Mouse (Mus musculus): ENCODE results near the gene C2cd2l.
"Not testable (repeated sequence)": the region's sequence is repeated elsewhere in the genome, so short reads cannot be mapped to it uniquely, and the experiment has no call there.

C2cd2l gene

DNA sequence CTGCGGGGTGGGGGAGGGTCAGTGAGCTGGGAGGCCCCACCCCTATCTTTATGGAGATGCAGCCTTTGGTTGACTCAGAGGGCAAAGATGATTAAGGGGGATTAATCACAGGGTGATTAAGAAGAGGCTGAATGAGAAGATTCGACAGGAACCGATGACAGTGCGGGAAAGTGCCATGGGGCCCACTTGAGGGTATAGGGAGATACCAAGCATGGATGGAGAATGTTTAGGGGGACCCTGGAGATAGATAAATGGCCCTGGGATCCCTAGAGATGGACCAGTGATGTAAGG is 5.9 kb downstream of the C2cd2l start:
- DNase-seq (ENCODE audit: low spot score in 2 of 2), result no peak

DNA sequence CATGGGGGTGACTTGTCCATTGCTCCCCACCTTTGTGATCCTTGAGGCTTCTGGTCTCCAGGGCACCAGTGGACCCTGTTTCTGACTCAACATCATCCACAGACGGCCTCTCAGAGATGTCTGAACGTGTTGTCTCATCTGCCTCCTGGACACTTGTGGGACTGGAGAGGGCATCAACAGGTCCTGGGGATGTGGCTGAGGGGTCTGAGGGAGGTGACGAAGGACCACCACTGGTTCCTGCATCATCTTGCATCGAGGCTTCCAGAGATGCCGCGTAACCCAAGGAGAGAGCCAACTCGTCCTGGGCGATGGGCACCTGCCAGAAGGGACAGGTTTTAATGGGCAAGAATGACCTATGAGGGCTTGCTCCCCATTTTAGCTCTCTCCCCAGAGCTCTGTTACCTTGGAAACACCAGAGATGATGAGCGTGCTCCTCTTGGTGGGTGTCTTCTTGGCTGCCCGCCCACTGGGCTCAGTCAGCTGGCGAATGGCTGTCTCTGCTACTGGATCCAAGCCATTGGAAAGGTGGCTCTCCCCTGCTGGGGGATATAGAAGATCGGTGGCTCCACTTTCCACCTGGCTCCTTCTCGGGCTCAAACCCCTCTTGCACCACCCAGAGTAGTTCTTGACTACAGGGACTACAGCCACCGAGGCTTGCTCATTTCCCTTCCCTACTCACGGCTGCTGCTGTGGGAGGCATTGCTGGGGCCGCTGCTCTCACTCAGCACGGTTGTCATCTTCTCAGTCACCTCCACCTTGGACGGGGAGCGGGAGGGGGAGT is 6.4 kb downstream of the C2cd2l start:
- no peak for DNase-seq (ENCODE audit: low spot score in 2 of 2)

DNA sequence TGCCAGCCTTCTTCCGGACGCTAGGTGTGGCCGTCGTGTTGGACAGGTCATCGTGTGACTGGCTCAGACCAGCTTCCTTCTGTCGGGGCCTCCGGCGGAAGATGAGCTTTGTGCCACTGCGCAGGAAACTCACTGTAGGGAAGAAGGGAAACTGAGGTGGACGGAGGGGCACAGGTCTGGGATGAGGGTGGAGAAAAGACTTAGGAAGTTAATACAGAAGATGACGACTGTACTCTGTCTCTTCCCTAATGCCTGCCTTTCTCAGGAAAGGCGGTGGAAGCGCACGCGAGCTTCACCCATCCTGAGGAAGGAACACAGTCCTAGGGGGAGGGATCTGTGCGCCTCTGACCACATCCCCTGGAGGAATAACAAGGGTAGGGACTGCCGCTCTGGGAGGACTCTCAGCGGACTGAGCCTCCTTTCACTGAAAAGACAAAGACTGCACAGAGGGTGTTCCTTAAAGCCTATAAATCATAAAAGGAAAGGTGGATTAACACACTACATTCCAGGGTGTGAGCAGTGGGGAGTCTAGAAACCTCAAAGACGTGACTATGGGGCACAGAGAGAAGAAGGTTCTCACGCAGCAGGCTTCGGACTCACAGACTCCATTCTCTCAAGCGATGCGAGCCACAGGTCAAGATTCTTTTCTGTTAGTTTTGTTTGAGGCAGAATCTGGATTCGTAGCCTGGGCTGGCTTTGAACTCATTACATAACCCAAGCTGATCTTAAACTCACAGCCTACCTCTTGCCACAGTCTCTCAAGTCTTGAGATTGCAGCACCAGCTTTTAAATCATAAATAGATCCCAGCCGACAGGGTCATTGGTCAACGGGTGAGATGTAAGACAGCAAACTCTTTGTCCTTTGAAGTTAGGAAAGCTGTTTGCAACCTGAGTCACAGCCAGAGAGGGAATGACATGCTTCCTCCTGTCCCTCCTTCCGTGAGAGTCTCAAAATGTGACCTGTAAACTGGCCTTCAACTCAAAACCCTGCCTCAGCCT is 8.7 kb downstream of the C2cd2l start:
- no peak for DNase-seq (ENCODE audit: low spot score in 2 of 2)

- no peak for DNase-seq (ENCODE audit: low spot score in 2 of 2)
Observed at GRCm38 (mm10) chr9:44310750-44311135, 9.3 kb downstream of the C2cd2l start.

DNA sequence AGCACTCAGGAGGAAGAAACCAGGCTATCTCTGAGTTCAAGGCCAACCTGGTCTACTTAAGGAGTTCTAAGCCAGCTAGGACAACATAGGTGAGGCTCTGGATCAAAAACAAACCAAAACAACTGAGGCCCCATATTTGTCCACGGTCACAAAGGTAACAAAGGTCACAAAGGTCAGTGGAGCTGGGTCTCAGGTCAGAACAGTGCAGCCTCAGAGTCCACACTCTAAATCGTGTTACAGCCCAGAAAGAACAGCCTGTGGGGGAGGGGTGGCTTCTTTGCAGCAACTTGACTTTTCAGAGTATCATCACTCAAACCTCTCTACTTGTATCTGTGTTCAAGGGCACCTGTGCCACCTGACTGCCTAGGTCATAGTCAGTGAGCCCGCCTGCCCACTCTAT is 10.3 kb downstream of the C2cd2l start:
- no peak for DNase-seq (ENCODE audit: low spot score in 2 of 2)

DNA sequence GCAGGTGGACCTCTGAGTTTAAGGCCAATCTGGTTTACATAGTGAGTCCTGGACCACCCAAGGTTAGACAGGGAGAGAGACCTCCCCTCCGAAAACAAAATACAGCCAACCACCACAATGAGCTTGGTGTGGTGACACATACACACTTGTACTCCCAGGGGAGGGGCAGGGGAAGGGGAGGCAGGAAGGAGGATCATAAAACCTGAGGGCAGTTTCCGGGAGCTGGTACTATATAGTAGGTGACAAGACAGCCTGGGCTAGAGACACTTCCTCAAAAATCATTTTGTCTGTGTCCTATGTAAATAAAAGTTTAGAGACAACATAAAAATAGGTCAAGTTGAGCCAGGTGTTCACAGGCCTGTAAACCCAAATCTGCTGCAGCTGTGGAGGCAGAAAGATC is 12.8 kb downstream of the C2cd2l start:
- DNase-seq (ENCODE audit: low spot score in 2 of 2), result no peak

- no peak for DNase-seq (ENCODE audit: low spot score in 2 of 2)
Observed at GRCm38 (mm10) chr9:44306532-44306931, 13.6 kb downstream of the C2cd2l start.

- DNase-seq (ENCODE audit: low spot score in 2 of 2), result peak; percentile 94
Observed at GRCm38 (mm10) chr9:44305466-44306079, 14.5 kb downstream of the C2cd2l start, which contains the start of gene Hinfp. Hinfp (minus strand) TSS chr9:44305671.

- DNase-seq (ENCODE audit: low spot score in 2 of 2), result not testable (repeated sequence)
Observed at GRCm38 (mm10) chr9:44300001-44300400, 20.1 kb downstream of the C2cd2l start.

DNA sequence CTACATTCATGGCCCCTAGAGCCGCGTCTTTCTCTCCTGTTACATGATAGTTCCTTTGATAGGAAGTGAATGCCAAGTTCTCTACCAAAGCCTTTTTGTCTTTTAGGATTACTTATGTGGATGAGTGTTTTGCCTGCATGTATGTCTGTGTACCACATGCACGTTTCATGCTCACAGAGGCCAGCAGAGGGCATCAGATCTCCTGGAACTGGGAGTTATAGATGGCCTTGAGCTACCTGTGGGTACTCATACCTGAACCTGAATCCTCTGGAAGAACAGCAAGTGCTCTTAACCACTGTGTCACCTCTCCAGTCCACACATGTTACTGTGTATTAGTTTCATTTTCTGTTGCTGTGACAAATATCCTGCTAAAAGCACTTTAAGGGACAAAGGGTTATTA is 27.6 kb downstream of the C2cd2l start:
- DNase-seq (ENCODE audit: low spot score in 2 of 2), result peak; percentile 47 to 61

DNA sequence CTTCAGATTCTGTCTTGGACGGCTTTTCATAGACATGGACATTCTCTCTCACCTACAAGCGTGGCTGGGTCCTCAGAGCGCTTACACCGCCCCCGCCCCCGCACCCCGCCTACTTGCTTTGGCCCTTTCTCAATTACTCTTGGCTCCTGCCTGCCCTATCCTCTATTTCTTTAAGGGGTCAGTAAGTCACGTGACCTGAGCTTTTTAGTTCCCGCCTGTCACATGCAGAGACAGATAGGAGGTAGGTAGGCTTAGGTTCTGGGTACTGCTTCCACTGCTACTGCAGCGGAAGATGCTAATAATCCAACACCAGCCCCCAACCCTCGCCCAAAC is 31.2 kb downstream of the C2cd2l start:
- no peak for DNase-seq (ENCODE audit: low spot score in 2 of 2)

- peak; percentile 36 to 43 for DNase-seq (ENCODE audit: low spot score in 2 of 2)
Observed at GRCm38 (mm10) chr9:44288076-44288958, 31.8 kb downstream of the C2cd2l start, which contains the start of gene Abcg4. Abcg4 (minus strand) TSS chr9:44288615.

DNA sequence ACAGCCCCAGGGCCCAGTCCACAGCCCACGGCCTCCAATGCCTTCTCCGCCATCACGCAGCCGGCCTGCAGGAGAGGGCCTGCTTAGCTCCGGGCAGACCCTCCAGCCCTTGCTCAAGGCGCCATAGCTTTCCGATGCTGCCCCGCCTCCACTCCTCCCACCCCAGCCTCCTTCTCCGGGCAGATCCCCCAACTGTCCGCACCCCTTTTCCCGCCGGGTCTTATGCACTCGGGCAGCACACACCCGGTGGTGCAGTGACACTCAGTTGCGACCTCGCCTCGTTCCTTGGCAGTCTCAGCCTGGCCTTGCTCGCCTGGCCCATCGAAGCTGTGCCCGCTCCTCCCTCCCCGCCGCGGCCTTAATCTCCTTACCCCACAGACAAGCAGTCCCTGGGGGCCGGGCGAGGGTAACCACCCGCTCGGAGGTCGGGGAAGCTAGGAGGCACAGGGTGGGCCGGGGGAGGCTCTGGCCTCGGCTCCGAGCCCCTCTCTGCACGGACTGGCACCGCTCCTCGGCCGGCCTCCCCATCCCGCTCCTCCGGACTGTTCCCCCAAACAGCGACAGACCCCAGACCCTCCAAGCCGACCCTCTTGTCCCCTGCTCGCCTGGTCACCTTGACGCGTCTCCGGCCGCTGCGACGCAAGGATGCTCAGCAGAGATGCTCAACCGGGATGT is 32.5 kb downstream of the C2cd2l start:
- peak in 1 of 2 experiments; percentile 37 for DNase-seq (ENCODE audit: low spot score in 2 of 2)

GRCm38 (mm10) chr9:44287003-44287400 is 33.1 kb downstream of the C2cd2l start:
- DNase-seq (ENCODE audit: low spot score in 2 of 2), result no peak

- peak; percentile 41 to 48 for DNase-seq (ENCODE audit: low spot score in 2 of 2)
Observed at GRCm38 (mm10) chr9:44286256-44286850, 33.7 kb downstream of the C2cd2l start.

- DNase-seq (ENCODE audit: low spot score in 2 of 2), result no peak
Observed at GRCm38 (mm10) chr9:44283183-44283582, 36.9 kb downstream of the C2cd2l start.

GRCm38 (mm10) chr9:44269973-44270372 is 50.1 kb downstream of the C2cd2l start:
- no peak for DNase-seq (ENCODE audit: low spot score in 2 of 2)

GRCm38 (mm10) chr9:44269077-44269476 is 51.0 kb downstream of the C2cd2l start:
- DNase-seq (ENCODE audit: low spot score in 2 of 2), result peak in 1 of 2 experiments; percentile 57

DNA sequence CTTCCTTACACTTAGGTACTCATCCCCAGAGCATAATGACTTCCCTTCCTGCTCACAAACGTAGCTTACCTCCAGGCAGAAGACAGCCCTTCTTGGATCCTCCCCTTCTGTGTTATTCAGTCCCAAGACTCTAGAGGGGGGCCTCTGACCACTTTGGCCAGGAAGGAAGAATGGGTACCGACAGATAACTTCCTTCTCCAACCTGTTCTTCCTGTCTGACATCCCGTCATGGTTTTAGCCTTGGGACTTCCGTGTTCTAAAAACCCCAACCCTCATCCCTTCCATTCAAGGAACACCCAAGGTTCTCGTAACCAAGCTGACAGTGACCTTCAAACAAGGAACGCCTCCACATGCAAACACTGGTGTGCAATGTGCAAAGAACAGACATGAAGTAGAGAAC is 51.7 kb downstream of the C2cd2l start, which contains the start of gene Nlrx1:
Gene Nlrx1 (minus strand): TSS at position 168 of the 400 bp plus-strand sequence.
- DNase-seq (ENCODE audit: low spot score in 2 of 2), result no peak

DNA sequence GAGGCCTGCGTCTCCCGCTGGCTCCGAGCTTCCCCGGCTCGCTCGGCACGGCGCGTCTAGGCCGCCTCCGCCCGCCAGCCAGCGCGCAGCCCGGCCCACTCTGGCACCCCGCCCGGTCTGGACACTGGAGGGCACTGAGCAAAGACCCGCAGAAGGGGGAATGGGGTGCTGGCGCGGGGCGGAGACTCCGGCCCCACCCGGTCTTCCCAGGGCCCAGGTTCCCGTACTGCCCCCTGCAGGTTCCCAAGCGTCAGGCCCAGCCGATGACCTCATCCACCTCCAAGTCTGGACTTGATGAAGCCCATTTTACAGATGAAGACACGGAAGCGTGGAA is 52.1 kb downstream of the C2cd2l start:
- peak; percentile 75 to 79 for DNase-seq (ENCODE audit: low spot score in 2 of 2)

Measured in spleen, postnatal 14 days (tissue).